Mouse (Mus musculus) embryonic fibroblast, embryonic 13.5 days (primary cell): ENCODE measurements at regions not wholly inside any gene's neighbourhood (a gene's known extent, or its start where the extent isn't known, plus 50 kb on each side); places are given as distances from the start of the nearest gene placed in this dataset.

Source experiments
- CTCF ChIP-seq: IDR thresholded peaks from 2 replicates; pipeline ENCODE4 v1.5.1; 2011; ENCODE audit warnings: mild to moderate bottlenecking, control low read depth, low read length, moderate library complexity, borderline replicate concordance; ENCODE audit not compliant: insufficient read depth
- POLR2A ChIP-seq: IDR thresholded peaks from 2 replicates; pipeline ENCODE4 v1.6.1; 2011; ENCODE audit warnings: low read depth, mild to moderate bottlenecking, control low read depth, low read length, moderate library complexity

DNA sequence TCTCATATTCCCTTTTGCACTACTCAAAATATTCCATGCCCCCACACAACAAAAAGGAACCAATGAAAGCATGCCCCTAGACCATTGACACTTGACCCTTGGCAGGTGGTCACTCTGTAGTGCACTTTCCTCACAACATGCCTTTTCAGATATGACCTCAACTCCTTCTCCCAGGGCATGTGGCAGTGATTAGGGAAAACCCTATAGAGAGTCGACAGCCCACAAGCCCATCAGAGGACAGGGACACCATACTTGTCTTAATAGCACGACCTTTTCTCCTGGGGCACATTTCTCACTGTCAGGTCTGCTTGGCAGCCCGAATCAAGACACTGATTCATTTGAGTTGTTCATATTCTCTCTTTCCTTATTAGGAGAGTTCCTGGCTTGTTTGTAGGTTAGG lies 57.3 kb upstream of the Zc3h12c start:
- no peak for TF ChIP-seq POLR2A
- no peak for TF ChIP-seq CTCF
